In genomic region chr1:193319721-193320120, GRCm38 (mm10) we compare ENCODE assay signal across 22 mouse cellular contexts. TPM values are rescaled to one million over a fixed set of nuclear protein-coding genes. Genes with fewer than 3 reads are reported as not detected.
"Had no signal": no experiment of that assay in that cellular context is flagged by ENCODE, and none has a peak within 500 bp of the region (broad histone marks: within the 10 kb centered on the region; RNA-seq: fewer than 3 reads in every experiment).

No protein-coding gene starts in this region.

- H3K4me3 ChIP-seq: liver, embryonic 15.5 days; megakaryocyte, embryonic 14.5 days; midbrain, embryonic 13.5 days; midbrain, embryonic 15.5 days; neural tube, embryonic 13.5 days; neural tube, embryonic 15.5 days had no signal

- DNase-seq: liver, postnatal 0 days; lung, embryonic 14.5 days; lung, postnatal 14 days; lung, postnatal 36 days; retina, postnatal 1 day; right cerebral cortex, postnatal 25 days; right cerebral cortex, postnatal 4 days; spleen, adult 18-20 months; thymus, adult 18-20 months; thymus, postnatal 14 days; thymus, postnatal 36 days had no signal

- H3K27me3 ChIP-seq: liver, embryonic 15.5 days; midbrain, embryonic 13.5 days; midbrain, embryonic 15.5 days; neural tube, embryonic 13.5 days; neural tube, embryonic 15.5 days had no signal

- H3K27ac ChIP-seq: liver, embryonic 15.5 days; macrophage; midbrain, embryonic 13.5 days; midbrain, embryonic 15.5 days; neural tube, embryonic 13.5 days; neural tube, embryonic 15.5 days had no signal

- H3K4me2 ChIP-seq: liver, embryonic 15.5 days; lung, embryonic 14.5 days; midbrain, embryonic 11.5 days; midbrain, embryonic 13.5 days; midbrain, embryonic 15.5 days; neural tube, embryonic 13.5 days; neural tube, embryonic 15.5 days had no signal

- H3K36me3 ChIP-seq: liver, embryonic 15.5 days; midbrain, embryonic 13.5 days; midbrain, embryonic 15.5 days; neural tube, embryonic 13.5 days; neural tube, embryonic 15.5 days had no signal

- H3K4me1 ChIP-seq: megakaryocyte, embryonic 14.5 days had no signal

RNA-seq across cellular contexts. Expression of gene Camk1g, which starts 50.4 kb away (rescaled TPM):
- total RNA-seq: megakaryocyte progenitor cell, adult 5-6 weeks; monocyte, adult 5-6 weeks had no signal
- polyA plus RNA-seq: macrophage had no signal

RNA-seq across cellular contexts. Expression of gene Hsd11b1, which starts 55.8 kb away (rescaled TPM):
- polyA plus RNA-seq: midbrain, embryonic 11.5 days; midbrain, embryonic 13.5 days; midbrain, embryonic 15.5 days; neural tube, embryonic 11.5 days; neural tube, embryonic 13.5 days had no signal
